Mouse (Mus musculus): ENCODE measurements at regions not wholly inside any gene's neighbourhood (a gene's known extent, or its start where the extent isn't known, plus 50 kb on each side); places are given as distances from the start of the nearest gene placed in this dataset.

DNA sequence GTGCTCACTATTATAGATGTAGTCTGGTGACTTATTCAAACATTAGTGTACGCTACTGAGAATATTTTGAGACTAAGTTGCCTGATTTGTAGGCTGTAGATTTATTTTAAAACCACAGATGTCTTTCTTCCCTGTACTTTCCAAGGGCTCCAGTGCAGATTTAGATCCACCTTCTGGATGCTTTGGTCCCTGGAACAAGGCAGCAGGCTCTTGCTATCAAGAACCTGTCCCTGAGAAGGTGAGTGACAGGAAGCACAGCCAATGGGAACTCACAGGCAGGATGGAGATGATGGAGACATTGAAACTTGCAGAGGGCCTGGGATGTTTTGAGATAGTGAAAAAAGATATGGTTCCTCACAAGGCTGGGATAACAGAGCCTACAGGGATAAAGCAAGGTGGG lies 70.0 kb upstream of the Sox4 start:
- no peak for DNase-seq (ENCODE audit: low spot score in 2 of 2)

DNA sequence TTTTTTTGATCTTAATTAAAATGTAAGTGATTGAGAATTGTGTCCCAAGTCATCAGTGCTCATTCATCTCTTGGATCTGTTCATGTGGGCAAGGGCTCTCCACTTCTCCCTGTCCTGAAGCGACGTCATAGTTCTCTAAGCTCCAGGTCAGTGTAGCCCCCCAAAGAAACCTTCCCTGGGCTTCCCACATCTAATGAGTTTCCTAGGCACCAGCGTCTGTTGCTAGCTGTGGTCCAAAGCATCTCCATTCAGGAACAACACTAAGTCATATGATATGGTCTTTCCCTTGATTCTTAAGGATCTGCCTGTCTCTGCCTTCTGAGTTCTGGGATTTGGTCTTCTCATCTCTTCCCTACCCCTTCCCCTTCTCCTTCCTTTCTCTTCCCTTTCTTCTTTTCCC lies 66.3 kb upstream of the Sox4 start:
- no peak for DNase-seq (ENCODE audit: low spot score in 2 of 2)

DNA sequence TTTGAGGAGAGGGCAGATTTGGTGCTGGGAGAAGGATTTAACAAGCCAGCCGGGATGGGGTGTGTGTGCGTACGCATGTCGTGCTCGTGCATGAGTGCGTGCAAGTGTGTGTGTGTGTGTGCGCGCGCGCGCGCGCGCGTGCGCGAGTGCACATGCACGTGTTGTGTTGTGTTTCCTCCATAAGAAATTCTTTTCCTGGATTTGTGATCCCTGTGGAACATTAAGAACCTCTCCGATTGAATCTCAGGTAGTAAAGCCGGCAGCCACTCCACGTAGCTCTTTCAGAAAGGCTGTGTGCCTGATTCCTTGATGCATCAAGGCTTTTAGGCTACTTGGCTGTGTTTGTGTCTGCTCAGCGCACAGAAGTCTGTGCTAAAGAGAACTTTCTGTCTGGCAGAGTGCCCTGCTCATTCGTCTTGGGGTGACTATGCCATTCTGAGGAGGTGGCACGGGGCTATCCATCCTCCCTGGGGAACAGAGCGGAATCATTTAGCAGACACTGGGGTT lies 62.7 kb upstream of the Sox4 start:
- peak; percentile 44 to 78 for DNase-seq (ENCODE audit: low spot score in 2 of 2)

DNA sequence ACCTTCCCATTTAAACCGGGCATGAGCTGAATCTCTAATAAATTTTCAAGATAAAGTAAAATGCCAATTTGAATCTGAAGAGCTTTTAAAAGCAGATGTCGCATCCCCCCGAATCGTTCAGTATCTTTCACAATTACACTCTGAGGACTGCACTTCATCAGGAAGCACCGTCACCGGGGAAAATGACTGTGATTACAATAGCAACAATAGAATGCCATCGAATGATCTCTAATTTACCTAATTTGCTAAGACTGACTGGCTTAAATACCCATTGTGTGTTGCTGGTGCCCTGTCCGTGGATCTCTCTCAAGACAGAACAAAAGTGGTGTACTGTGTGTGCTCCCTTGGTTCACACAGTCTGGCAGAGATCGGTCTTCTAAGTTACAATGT lies 62.1 kb upstream of the Sox4 start:
- peak in 1 of 2 experiments; percentile 56 for DNase-seq (ENCODE audit: low spot score in 2 of 2)

DNA sequence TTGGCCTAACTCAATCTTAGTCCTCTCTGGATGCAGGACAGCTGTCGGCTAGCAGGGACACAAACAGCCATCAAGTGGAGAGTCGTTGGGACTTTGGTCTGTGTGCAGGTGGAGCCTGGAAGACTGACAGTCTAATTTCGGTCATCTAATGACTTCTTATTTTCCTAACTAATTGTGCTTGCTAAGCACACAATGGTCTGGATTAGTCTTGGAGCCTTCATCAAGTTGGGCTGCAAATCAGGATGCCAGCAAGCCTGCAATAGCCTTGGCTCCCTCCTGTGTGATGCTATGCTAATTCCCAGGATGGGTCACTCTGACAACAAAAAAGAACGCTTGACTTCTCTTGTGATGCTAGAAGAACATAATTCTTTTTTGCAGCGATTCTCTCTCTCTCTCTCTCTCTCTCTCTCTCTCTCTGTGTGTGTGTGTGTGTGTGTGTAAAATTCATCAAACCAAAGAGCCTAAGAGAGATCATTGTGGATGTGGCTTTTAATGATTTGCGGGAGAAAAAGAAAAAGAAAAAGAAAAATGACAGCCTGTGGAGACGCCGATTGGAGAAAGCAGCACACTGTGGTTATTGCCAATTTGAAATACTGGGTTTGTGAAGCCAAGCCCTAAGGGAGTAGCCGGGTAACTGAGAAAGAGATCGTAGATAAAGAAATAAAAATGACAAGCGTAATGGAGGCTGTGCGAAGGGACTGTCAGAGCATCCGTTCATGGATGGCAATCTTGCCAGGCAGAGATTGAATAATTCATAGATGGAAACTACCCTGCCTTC lies 61.5 kb upstream of the Sox4 start:
- DNase-seq (ENCODE audit: low spot score in 2 of 2), result peak in 1 of 2 experiments; percentile 27

DNA sequence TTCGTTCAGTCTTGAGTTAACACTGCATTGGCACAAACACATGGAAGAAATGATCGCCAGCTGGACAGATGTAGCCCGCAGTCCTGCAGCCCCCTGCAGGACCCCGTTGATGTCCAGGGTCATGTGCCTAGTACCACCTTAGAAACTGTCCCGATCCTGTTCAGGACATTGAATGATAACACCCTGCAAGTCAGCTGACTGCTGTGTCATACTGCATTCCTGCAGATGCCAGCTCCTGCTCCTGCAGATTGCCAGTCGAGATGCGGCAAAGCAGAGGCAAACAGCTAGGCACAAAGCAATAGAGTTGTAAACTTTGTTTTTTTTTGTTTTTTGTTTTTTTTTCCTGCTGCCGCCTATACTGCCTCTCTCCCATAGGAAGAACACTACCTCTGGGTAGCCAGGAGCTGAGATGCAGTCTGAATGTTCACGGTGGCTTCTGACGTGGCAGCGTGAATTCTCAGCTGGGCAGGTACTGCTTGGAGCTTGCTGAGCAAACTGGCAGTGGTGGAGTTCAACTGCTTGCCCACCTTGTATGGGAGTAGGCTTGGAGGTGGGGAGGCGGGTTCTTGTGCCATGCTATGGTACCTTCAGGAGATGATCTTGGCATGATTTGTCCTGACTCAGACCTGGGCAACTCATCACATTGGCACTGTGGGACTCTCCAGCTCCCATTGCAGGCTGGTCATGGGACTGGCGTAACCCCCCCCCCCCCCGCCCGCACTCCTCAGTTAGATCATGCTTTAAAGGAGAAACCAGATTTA lies 60.7 kb upstream of the Sox4 start:
- peak in 1 of 2 experiments; percentile 43 for DNase-seq (ENCODE audit: low spot score in 2 of 2)

DNA sequence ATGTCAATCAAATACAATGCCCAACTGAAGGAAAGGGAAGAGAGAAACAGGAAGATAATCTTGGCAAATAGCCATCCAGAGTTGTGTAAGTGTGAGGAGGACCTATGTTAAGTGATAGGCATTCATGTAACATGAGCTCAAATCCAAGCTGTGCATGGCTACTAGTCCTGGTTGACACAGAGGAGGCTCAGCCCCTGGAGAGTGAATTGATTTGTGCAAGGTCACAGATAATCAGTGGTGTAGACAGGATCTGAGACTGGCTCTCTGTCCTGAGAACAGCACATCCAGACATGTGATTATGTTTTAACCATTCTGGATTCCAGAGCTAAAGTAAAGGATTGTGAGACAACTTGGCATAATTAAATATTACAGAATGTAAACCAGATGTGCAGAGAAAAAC lies 53.0 kb upstream of the Sox4 start:
- DNase-seq (ENCODE audit: low spot score in 2 of 2), result no peak

Data from layer of hippocampus, adult 18-20 months (tissue).